Mouse (Mus musculus) splenic B cell, adult 2 months (primary cell): ENCODE results near the gene Dhx16.
A peak's percentile ranks its signal among the peaks of the same experiment; 100 is the strongest.

Experiments used
- DNase-seq: peaks from one replicate; pipeline ENCODE4 v3.0.0-alpha.2; 2011; ENCODE audit warnings: low read depth, low spot score
- H3K27me3 ChIP-seq: 2 replicates; pipeline ENCODE4 v1.6.1; 2012; ENCODE audit warnings: mild to moderate bottlenecking, low read length, moderate library complexity, mixed read lengths; ENCODE audit not compliant: control insufficient read depth, poor library complexity, insufficient read depth, severe bottlenecking
- H3K36me3 ChIP-seq: 2 replicates; pipeline ENCODE4 v1.6.1; 2012; ENCODE audit warnings: mild to moderate bottlenecking, low read length, moderate library complexity, mixed read lengths; ENCODE audit not compliant: control insufficient read depth, poor library complexity, insufficient read depth, severe bottlenecking

The Dhx16 gene

DNA sequence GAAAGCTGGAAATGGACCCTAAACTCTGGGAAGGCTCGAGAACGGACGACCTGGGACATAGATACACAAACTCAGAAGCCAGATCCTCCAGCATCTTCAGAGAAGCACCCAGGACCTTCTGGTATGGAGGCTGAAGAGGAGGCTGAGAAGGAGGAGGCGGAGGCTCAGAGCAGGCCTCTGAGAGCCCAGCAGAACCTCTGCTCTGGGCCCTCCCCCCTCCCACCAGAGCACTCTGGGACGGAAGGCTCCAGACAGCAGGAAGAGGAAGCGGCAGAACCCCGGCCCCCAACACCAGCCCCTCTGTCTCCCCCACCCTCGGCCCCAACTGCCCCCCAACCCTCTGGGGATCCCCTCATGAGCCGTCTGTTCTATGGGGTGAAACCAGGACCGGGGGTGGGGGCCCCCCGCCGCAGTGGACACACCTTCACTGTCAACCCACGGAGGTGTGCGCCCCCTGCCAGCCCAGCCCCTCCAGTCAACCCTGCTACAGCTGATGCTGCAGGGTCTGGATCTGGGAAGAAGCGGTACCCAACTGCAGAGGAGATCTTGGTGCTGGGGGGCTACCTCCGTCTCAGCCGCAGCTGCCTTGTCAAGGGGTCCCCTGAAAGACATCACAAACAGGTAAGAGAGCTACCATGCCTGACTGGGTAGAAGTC, 11.3 kb upstream of the Dhx16 start:
- peak; percentile 62 for DNase-seq
- Histone ChIP-seq H3K36me3 (peaks cover 7% of the 10 kb centered on the region), H3K27me3 (no peaks in the 10 kb centered on the region)

DNA sequence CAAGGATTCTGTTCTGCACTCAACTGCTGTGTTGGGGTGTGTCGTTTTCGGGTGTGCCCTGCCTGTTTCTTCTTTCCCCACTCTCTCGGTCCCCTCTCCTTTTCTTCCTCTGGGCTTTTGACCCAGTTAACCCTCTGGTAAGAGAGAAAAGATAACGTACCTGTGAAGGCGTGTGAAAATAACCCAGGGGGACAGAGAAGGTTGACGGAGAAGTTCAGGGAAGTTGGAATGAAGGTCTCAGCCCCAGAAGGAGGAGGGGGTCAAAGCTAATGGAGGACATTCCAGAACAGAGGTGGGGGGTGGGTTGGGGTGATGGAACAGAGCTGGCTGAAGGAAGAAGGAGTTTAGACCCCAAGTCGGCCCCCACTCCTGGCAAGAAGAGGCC, 10.7 kb upstream of the Dhx16 start:
- H3K27me3 ChIP-seq = no peaks in the 10 kb centered on the region
- no peak for DNase-seq
- peaks cover 7% of the 10 kb centered on the region for H3K36me3 ChIP-seq

DNA sequence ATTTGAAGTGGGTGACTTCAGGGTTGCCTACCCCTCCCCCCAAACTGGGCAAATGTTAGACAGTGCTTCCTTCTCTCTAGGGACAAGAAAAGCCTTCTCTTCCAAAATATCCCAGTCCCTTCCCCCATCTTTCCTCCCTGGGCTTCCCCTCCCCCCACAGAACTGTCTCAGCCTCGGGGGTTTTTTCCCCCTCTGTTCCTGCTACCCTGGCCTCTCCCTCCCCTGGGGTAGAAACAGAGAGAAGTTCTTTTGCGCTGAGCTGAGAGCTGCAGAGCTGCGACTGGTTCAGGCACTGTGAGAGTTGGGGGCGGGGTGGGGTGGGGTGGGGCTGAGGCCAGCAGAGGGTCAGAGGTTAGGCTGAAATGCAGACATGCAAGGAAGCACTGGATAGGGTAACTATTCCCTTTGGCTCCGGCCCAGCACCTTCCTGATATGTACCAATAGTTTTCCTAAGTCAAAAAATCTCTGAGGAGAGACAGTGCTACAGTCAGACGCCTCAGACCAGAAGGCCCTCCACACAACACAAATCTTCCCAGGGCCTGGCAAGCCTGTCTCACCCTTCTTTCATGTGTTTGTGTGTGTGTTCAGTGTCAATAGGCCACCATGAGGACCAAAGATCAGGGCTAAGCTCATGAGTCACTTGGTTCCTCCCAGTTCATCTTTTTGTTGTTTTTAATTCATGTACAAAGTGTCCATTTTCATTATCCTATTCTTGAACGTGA, 10.1 kb upstream of the Dhx16 start:
- H3K36me3 ChIP-seq = peaks cover 11% of the 10 kb centered on the region
- H3K27me3 ChIP-seq = no peaks in the 10 kb centered on the region
- peak; percentile 21 for DNase-seq

DNA sequence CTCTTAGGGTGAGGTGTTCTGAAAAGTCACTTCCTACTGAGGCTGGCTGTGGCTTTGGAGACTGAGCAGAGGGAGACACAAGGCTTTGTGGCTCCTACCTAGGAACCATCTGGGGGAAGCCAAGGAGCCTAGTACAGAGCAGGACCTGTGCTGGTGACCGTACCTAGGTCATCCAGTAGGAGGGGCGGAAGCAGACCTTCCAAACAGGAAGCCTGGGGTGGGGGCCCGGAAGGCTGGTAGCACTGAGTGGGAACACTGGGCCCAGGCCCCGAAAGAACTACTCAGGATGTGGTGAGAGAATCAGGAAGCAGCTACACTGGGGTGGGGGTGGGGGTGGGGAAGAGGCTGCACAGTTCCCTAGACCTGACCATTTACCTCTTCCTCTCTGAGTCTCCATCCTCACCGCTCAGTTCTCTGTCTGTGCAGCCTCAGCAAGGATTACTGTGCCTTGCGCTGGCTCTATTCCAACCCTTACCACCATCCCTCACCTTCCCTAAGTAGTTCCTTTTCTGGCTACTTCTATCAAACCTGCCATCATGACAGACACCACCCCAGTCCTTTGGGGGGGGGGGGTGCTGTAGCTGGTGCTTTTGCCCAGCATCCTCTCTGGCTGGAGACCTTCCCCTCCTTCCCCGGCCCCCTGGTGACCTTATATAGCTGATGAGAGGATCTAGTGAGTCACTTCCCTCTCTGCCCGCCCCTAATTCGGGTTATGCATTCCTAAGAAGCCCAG, 9.3 kb upstream of the Dhx16 start:
- DNase-seq = peak; percentile 82
- Histone ChIP-seq H3K27me3 (no peaks in the 10 kb centered on the region), H3K36me3 (peaks cover 16% of the 10 kb centered on the region)

DNA sequence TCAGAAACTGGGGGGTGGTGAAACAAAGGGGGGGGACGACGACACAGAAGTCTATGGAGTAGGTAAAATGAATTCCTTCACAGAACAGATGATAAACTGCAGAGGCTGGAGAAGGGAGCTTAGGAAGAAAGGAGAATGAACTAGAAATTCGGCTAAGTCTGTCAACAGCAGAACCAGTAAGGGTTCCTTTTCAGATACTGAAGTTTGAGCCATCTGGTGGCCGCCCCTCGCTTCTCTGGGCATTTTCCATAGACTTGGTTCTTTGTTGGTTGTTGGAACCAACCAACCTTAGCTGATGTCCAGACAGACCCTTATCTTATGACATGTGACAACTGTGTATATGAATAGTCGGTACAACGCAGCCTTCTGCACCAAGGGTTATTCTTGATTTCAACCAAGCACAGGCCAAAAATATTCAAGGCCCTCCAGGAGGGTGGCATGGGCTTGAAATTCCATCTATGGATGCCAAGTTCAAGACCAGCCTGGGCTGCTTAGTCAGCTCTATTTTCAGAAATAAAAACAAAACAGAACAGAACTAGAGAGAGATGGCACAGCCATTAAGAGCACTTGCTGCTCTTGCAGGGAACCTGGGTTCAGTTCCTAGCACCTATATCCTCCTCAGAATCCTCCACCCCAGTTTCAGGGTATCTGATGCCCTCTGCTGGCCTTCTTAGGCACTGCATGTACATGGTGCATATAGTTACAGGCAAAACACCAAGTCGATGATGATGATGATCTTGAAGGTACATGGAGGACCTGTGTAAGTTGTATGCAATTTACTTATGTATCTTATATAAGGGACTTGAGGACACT, 8.5 kb upstream of the Dhx16 start:
- Histone ChIP-seq H3K27me3 (no peaks in the 10 kb centered on the region), H3K36me3 (peaks cover 17% of the 10 kb centered on the region)
- peak; percentile 76 for DNase-seq

DNA sequence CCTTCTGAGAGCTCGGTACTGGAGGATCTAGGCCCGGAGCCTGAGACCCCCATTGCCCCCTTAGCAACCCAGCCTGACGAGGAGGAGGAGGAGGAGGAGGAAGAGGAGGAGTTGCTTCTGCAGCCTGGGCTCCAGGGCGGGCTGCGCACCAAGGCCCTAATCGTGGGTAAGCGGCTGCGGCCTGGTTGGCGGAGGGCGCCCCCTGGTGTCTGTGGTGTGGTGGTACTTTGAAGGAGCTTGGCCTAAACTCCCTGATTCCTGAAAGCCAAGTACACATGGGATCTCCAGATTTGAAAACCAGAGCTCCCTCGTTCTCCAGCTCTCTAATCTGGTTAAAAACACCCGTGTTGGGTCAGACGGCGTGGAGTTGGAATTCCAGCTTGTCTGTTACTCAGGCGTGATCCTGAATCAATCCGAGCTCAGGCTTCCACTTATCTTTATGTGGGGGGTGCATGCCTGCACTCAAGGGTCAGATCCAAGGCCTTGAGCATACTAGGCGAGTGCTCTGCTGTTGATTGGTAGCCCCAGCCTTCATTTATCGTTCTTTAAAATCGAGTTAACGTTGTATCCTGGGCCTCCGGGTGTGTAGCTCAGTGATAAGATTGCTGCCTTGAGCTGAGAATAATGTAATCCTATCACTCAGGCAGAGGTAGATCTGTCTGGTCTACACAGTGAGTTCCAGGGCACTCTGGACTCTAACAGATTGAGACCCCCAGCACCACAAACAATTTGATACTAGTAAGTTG, 5.7 kb upstream of the Dhx16 start:
- H3K27me3 ChIP-seq = no peaks in the 10 kb centered on the region
- peaks cover 19% of the 10 kb centered on the region for H3K36me3 ChIP-seq
- peak; percentile 87 for DNase-seq

DNA sequence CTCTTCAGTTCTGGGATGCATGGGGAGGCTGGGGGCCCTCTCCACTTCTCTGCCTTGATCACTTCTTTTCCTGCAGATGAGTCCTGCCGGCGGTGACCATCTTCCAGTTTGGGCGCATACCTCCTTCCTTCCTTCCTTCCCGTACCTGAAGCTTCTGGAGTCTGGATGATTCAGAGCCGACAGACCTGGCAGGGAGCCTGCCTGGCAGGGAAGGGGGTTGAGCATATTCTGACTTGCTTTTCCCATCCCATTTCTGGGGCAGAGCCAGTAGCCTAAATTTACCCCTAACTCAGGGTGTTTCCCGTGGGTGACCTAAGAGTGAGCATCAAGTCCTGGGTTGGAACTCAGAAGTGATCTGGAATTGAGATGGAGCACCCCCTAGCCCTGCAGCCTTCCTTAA, 4.9 kb upstream of the Dhx16 start:
- DNase-seq = no peak
- H3K27me3 ChIP-seq = no peaks in the 10 kb centered on the region
- H3K36me3 ChIP-seq = peaks cover 19% of the 10 kb centered on the region

DNA sequence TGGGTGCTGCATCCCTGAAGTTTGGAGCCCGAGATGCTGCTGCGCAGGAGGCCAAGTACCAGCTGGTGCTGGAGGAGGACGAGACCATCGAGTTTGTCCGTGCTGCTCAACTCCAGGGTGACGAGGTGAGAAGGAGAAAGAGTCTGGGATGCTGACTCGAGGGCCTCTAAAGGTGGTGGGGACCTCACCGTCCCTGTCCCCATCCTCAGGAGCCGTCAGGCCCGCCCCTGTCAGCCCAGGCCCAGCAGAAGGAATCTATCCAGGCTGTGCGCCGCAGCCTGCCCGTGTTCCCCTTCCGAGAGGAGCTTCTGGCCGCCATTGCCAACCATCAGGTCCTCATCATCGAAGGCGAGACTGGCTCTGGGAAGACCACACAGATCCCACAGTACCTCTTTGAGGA, 3.3 kb downstream of the Dhx16 start:
- DNase-seq = no peak

DNA sequence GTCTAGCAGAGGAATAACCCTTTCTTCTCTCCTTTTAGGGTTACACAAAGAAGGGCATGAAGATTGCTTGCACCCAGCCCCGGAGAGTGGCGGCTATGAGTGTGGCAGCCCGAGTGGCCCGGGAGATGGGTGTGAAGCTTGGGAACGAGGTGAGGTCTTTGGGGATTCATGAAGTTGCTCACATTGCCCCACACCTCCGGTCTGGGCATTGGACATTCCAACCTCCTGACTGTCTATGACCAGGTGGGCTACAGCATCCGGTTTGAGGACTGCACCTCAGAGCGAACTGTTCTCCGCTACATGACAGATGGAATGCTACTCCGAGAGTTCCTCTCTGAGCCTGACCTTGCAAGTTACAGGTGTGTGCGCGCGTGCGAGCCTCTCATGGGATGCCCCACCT, 4.2 kb downstream of the Dhx16 start:
- DNase-seq = no peak
- Histone ChIP-seq H3K36me3 (peaks cover 10% of the 10 kb centered on the region), H3K27me3 (no peaks in the 10 kb centered on the region)

More for the DNA sequence above, 3.3 kb downstream of the Dhx16 start:
- Histone ChIP-seq H3K36me3 (peaks cover 7% of the 10 kb centered on the region), H3K27me3 (no peaks in the 10 kb centered on the region)

DNA sequence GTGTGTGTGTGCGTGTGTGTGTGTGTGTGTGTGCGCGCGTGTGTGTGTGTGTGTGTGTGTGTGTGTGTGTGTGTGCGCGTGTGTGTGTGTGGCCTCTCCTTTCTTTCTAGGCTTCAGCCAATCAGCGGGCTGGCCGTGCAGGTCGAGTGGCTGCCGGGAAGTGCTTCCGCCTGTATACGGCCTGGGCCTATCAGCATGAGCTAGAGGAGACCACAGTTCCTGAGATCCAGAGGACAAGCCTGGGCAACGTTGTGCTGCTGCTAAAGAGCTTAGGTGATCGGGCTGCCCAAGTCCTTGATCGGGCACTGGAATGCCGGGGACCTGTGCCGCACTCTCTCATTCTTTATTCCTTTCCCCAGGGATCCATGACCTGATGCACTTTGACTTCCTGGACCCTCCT, 8.1 kb downstream of the Dhx16 start:
- Histone ChIP-seq H3K36me3 (peaks cover 20% of the 10 kb centered on the region), H3K27me3 (no peaks in the 10 kb centered on the region)
- no peak for DNase-seq

DNA sequence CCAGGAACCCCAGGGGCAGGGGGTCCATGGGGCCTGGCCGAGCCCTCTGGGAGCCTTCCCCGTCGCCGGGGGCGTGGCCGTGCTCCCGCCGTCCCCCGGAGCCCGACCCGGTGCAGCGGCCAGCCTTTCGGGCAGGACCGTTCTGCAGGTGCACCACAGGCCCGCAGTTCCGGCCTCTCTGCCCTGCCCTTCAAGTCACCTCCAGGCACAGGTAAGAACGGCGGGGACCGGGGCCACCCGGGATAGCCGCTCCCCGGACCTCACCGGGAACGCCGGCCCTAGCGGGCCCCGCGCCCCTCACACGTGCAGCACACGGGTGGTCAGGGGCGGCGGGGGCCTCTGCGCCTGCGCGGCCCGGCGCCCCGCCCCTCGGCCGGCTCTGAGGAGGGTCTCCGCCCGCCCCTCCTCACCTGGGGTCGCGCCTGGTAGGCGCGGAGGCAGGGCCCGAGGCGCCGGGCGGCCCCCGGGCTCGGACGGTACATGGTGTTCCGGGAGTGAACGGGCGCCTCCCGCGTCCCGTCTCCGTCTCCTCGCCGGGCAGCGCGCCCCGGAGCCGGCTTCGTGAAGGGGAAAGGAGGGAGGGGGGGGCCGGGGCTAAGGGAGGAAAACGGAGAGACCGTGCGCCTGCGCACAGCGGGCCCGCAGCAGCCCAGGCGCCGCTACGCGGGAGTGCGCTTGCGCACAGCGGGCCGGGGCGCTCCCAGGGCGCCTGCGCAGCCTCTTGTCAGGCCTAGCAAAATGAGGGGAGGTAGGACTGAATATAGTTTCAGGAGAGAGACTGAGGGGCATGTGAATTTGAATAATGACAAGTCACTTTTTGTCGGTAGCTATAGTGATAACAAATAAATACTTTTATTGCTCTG, 17.4 kb downstream of the Dhx16 start, which contains the start of gene 2310061I04Rik:
2310061I04Rik (minus strand) TSS at position 651 of the 863 bp plus-strand sequence.
- H3K27me3 ChIP-seq = no peaks in the 10 kb centered on the region
- DNase-seq = peak; percentile 96
- no peaks in the 10 kb centered on the region; the same call in 1 of the 2 replicates for H3K36me3 ChIP-seq

DNA sequence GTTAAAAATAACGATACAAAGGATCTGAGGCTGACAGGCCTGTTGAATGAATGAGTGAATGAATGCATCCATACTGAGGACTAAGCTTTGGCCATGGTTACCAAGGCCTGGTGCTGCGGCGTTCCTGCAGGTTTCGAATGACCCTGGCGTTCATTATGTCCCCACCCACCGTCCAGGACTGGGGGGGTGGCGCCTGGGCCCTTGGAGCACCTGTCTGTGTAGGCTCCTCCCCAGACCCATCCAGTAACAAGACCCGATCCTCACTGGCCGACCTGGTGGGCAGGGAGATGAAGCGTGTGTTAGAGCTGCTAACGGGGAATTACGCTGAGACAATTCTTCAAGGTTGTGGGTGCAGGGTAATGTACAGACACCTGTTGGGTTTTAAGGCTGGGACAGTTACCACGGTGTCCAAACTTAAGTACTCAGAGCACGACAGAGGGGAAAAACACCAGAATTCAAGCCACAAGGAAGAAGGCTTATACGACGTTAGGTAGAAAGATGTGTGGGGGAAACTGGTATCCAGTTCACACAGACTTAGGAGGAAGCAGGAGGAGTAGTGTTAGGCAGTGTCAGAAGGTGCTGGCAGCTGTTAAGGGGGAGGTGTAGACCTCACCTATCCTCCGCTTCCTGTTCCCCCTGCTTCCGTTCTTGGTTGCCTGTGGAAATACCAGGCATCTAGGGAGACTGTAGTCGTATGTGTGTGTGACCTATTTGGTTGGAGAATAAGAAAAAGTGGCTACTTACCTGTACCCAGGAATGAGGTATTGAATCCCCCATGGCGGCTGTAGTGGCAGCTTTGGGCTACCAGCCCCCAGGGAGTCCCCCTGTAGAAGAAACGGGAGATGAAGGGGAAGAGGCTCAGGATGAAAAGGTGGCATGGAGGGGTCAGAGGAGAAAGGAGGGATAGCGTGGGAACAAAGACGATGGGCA, 18.3 kb downstream of the Dhx16 start:
- H3K36me3 ChIP-seq = no peaks in the 10 kb centered on the region; the same call in 1 of the 2 replicates
- DNase-seq = no peak
- H3K27me3 ChIP-seq = no peaks in the 10 kb centered on the region
